Mouse (Mus musculus) brain, embryonic 14.5 days (tissue): ENCODE measurements around the gene Bpifb5.

Experiments
- CTCF ChIP-seq: fragments of 200-500 bp; IDR thresholded peaks from 2 replicates; pipeline ENCODE4 v1.5.1; 2012; ENCODE audit warnings: inconsistent platforms, mild to moderate bottlenecking, moderate library complexity, borderline replicate concordance; ENCODE audit not compliant: insufficient read depth, insufficient read length; ENCODE audit errors: extremely low read depth
- POLR2A ChIP-seq: fragments of 200-500 bp; IDR thresholded peaks from 2 replicates; pipeline ENCODE4 v1.6.1; 2012; ENCODE audit warnings: mild to moderate bottlenecking, inconsistent platforms, borderline replicate concordance; ENCODE audit not compliant: poor library complexity, insufficient read depth, insufficient read length, severe bottlenecking; ENCODE audit errors: extremely low read depth

DNA sequence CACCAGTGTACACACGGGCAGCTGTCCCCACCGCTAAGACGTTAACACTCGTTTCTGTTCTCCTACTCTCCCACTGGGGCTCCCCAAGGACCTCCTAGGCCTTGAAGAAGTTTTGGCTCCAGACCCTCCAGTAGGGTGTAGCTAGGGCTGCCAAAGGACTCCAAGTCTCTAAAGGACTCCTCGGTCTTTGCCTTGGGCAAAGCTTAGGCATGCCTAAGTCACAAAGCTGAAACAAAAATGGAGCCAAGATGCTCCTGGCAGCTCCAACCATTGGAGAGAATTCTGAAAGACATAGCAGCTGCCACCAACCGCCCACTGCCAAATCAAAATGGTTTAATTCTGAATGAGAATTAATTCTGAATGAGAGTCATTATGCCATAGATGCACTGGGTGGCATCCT is 9.9 kb downstream of the Bpifb5 start:
- TF ChIP-seq CTCF (no peak), POLR2A (no peak)
